Mouse (Mus musculus): ENCODE data around the gene Adamts20. TPM values are rescaled to one million over a fixed set of nuclear protein-coding genes. Genes with fewer than 3 reads are reported as not detected.

The Adamts20 gene
- total RNA-seq, 2 experiments from 2014 or later, result 0.29 TPM

DNA sequence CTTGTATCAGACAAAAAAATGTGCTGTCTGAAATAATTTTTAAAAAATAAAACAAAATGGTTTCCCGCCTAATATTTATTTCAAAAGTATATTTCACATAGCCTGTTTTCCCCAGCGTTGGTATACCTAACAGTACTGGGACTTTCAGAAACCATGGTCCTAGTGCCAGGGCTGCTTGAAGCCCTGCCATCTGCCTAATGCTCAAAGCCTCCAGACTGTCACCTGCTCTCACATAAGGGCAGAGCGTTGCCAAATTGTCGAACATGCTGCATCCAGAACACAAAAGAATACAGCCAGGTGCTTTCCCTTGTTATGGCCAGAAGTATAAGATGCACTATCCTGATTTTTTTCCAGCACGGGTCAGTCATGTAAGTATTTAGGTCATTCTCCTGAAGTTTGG lies 209.7 kb downstream of the Adamts20 start:
- intact Hi-C loops (cut with DNase I), result no loop called here
- DNase-seq, result no peak

- no peak for DNase-seq
- intact Hi-C loops (cut with DNase I), result no loop called here
These were observed 210.2 kb downstream of the Adamts20 start for GRCm38 (mm10) chr15:94254861-94255516.

DNA sequence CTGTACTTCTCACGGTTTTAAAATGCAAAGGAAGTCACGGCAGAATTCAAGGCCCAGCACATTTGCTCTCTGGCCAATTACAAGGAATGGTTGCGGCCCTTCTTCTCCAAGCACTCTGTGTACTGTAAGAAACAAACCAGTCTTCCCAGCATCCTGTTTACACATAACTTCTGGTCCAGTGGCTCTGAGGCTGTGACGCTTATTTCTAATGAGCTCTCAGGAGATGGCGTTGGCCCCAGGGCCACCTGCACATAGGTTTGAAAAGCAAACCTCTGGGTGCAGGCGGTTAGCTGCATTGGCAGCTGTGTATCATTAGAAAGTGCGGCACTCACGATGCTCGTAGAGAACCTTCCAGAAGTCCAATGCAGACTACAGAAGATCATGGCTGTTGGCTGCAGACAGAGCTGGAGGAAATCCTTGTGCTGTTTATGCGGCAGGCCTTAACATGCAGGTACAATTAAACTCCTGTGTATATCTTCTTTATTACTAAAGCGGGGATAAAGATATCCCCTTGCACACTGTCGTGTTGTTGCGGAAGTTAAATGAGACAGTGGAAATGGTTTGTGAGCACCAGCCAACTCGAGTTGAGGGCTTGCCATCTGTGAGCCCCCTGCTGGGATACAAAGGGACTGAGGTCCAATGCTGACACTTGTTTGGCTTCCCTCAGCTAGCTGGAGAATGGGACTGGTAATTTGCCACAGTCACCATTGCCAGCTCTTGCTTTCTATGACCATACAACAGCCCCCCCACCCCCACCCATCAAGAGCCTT lies 210.9 kb downstream of the Adamts20 start:
- intact Hi-C loops (cut with DNase I), result no loop called here
- DNase-seq, result peak; percentile 23 to 54

GRCm38 (mm10) chr15:94252962-94253712 lies 212.1 kb downstream of the Adamts20 start:
- DNase-seq, result no peak

DNA sequence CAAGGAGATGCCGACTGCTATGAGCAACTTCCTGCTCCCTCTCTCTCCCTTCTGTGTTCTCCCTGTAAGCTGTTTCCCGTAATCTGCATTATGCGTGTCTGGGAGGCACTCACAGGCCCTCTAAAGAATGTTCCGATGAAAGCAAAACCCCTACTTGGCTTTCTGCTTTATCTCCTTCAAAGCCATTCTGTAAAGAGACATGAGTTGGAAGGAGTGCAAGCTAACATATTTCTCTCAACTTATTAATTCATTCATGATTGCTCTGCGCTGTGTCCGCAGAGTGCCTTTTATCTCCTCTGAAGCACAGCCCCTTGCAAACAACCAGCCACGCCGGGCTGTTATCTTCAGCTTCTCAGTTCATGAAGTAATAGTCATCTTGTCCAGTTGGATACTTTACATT lies 215.5 kb downstream of the Adamts20 start:
- intact Hi-C loops (cut with DNase I), result no loop called here
- peak in 1 of 2 experiments; percentile 32 for DNase-seq

More at GRCm38 (mm10) chr15:94252962-94253712, 212.1 kb downstream of the Adamts20 start:
- intact Hi-C loops (cut with DNase I), result no loop called here

- intact Hi-C loops (cut with DNase I), result no loop called here
These were observed 216.8 kb downstream of the Adamts20 start for GRCm38 (mm10) chr15:94248386-94248785.

DNA sequence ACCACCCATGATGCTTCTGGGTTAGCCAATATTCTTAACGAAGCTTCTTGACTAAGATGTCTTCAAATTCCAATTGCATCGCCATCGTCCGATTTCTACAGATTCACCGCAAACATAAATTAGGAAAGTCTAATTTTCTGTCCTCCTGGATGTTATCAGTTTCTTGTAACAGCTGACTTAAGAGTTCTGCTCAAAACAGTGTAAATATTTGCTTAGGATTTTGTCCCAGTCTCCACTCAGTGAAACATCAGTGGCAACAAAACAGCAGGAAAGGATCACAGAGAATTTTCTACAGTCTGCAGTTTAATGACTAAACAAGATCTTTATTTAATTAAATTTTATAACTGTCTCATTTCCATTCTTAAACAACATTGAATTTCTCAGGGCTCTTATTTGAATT lies 218.5 kb downstream of the Adamts20 start:
- intact Hi-C loops (cut with DNase I), result no loop called here
- DNase-seq, result no peak

More at GRCm38 (mm10) chr15:94248386-94248785, 216.8 kb downstream of the Adamts20 start:
- peak; percentile 71 for DNase-seq

DNA sequence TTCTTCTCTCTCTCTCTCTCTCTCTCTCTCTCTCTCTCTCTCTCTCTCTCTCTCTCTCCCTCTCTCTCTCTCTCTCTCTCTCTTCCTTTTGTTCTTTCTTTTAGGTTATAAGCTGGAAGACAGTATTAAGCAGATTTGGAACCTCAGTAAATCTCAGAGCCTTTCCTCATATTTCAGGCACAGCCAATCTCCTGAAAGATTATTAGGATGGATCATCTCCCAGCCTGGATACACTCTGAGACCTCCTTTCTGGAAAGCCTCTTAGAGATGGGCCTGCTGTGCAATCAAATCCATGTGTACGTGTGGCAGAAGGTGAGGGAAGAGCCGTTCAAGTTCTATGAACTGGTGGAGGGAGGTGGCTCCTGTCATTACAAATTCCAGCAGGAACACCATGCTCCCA lies 220.9 kb downstream of the Adamts20 start:
- intact Hi-C loops (cut with DNase I), result no loop called here

DNA sequence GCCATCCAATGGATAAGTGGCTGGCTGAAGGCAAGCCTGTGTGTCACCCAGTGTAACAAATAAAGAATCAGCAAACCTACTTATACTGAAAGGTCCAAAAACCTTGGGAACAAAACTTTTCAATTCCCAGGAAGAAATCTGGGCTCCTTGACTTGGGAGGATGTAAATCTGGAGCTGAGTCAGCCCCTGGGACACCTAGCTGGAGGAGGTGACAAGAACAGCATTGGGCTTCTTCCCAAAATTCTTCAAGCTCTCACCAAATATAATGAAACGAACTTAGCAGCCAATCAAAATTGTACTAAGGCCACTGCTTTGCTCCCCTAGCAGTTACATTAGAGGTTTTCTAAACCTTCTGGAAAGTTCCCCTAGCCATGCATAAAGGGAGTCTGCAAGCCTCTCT lies 223.1 kb downstream of the Adamts20 start:
- no peak for DNase-seq
- intact Hi-C loops (cut with DNase I), result no loop called here

More for the DNA sequence above, 220.9 kb downstream of the Adamts20 start:
- no peak for DNase-seq

- intact Hi-C loops (cut with DNase I), result no loop called here
- no peak for DNase-seq
These were observed 225.6 kb downstream of the Adamts20 start for GRCm38 (mm10) chr15:94239637-94240036.

DNA sequence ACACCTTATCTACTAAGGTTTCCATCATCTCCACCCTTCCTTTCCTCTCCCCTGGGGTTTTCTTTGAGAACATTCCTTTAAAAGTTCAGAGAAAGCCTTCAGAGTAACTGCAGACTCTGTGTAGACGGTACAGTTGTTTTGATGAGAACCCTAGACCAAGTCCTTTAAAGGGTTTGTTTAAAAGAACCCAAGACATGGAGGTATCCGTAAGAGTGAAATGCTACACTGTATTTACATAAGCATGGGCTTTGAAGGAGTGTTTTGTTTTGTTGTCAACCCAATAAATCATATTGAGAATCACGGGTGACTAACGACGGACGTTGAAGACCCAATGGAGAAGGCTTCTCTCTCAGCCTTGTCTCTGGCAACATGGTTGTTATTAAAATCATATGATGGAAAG lies 226.1 kb downstream of the Adamts20 start:
- intact Hi-C loops (cut with DNase I), result no loop called here
- DNase-seq, result no peak

GRCm38 (mm10) chr15:94238058-94238876 lies 227.0 kb downstream of the Adamts20 start:
- intact Hi-C loops (cut with DNase I), result no loop called here
- no peak for DNase-seq

DNA sequence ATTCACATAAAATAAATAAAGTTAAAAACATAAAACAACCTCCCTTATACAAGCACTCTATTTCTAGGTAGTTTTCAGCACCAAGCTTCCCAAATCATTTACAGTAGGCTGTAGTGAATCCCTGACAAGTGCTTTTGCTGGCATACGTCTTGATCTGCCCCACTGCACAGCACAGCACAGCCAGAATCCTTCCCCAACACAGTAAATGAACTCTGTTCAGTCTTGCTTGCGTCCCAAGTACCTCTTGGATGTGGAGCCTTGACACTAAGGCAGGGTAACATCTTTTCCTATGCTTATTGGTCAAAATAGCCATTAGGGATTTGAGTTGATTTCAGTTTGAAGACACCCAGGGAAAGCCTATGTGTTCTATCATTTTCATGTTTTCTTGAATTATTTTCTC lies 228.5 kb downstream of the Adamts20 start:
- intact Hi-C loops (cut with DNase I), result no loop called here
- no peak for DNase-seq

GRCm38 (mm10) chr15:94236121-94236520 lies 229.1 kb downstream of the Adamts20 start:
- intact Hi-C loops (cut with DNase I), result no loop called here
- DNase-seq, result no peak

- intact Hi-C loops (cut with DNase I), result no loop called here
These were observed 230.0 kb downstream of the Adamts20 start for GRCm38 (mm10) chr15:94235190-94235589.

DNA sequence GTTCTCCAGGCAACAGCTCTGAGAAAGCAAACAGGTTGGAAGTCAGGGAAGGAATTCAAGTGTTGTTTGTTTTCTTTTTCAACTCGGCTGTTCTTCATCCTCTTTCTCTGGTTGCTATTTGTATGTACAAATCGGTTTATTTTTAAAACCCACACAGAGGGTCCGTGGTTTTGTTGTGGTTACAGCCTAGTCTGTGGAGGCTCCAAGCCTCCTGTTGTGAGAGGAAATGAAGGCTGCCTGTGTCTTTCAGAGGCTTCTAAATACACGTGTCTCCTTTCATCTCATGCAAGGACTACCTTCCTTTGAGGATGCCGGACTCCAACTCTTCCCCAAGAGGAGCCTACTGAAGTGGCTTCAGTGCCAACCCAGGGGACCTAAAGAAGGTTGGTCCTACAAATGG lies 234.0 kb downstream of the Adamts20 start:
- DNase-seq, result no peak
- intact Hi-C loops (cut with DNase I), result no loop called here

More at GRCm38 (mm10) chr15:94235190-94235589, 230.0 kb downstream of the Adamts20 start:
- no peak for DNase-seq

DNA sequence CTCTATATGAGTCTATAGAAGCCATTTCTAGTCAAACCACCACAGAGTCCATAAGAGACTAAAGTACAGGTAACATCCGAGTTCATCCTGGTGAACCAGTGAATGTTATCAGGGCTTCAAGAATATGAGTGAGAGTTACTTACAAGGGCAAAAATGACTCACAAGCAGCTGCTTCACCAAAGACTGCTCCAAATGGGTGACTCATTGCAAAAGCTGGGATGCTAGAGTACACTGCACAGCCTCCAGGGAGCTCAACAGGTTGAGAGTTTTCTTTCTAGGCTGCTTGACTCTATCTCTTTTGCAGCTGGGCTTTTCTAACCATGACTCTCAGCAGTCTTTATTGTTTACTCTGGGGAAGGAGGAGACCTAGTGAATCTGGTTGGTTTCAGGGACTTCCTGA lies 237.8 kb downstream of the Adamts20 start:
- DNase-seq, result no peak
- intact Hi-C loops (cut with DNase I), result no loop called here

DNA sequence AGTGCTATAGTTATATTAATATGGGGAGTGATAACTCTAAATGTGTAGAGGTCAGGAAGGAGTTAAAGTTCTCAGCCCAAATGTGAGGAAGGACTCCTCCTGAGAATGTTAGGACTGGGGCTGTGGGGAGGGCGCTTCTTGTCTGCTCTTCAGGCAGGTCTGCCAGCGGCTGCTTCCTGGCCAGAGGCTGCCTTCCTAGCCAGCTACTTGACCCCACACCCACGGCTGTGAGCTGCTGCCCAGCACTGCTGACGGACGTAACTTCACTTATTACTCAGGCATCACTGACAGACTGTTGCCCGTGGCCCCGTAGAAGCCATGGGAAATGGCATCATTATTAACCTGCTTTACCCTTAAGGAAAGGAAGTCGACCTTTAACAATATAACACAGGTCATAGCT lies 242.1 kb downstream of the Adamts20 start:
- intact Hi-C loops (cut with DNase I), result no loop called here
- DNase-seq, result no peak

- intact Hi-C loops (cut with DNase I), result no loop called here
- DNase-seq, result peak in 1 of 2 experiments; percentile 25
These were observed 244.5 kb downstream of the Adamts20 start for GRCm38 (mm10) chr15:94220686-94221085.

Measured in heart, postnatal 14 days (tissue).